Mouse (Mus musculus): ENCODE measurements around the gene Aff1.
A peak's percentile ranks its signal among the peaks of the same experiment; 100 is the strongest.

Gene Aff1

GRCm38 (mm10) chr5:103693041-103693641 is 967 bp downstream of the Aff1 start:
- peak; percentile 33 to 39 for DNase-seq (ENCODE audit: low spot score in 2 of 2)

- DNase-seq (ENCODE audit: low spot score in 2 of 2): no peak
These were observed 1.9 kb downstream of the Aff1 start for GRCm38 (mm10) chr5:103694094-103694493.

DNA sequence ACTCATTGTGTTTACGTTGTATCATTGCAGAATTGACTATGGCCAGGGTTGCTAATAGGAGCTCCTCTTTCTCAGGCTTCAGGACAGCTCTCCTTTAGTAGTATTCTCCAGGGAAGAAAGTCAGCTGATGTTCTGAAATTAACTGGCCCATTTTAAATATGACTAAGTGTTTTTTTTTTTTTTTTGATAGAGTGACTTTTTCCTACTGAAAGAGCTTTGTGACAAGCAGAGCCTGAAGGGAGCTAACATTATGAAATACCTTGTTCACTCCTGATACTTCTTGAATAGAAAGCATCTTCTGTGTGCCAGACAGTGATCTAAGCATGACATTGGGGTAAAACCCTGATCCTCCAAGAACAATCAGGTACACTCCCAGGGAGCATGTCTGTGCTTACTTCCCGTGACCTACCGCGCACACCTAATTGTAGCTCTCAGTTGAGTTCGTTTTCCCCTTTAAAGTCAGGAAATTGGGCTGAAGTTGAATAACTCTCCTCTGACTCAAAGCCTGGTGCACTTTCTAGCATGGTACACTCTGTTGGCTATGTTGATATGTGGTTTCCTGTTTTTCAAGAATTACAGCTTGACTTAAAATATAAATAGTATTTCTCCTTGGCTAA is 5.8 kb downstream of the Aff1 start:
- no peak for DNase-seq (ENCODE audit: low spot score in 2 of 2)

- no peak for DNase-seq (ENCODE audit: low spot score in 2 of 2)
These were observed 6.4 kb downstream of the Aff1 start for GRCm38 (mm10) chr5:103698577-103698976.

GRCm38 (mm10) chr5:103699537-103699936 is 7.4 kb downstream of the Aff1 start:
- no peak for DNase-seq (ENCODE audit: low spot score in 2 of 2)

- no peak for DNase-seq (ENCODE audit: low spot score in 2 of 2)
These were observed 8.5 kb downstream of the Aff1 start for GRCm38 (mm10) chr5:103700661-103701060.

DNA sequence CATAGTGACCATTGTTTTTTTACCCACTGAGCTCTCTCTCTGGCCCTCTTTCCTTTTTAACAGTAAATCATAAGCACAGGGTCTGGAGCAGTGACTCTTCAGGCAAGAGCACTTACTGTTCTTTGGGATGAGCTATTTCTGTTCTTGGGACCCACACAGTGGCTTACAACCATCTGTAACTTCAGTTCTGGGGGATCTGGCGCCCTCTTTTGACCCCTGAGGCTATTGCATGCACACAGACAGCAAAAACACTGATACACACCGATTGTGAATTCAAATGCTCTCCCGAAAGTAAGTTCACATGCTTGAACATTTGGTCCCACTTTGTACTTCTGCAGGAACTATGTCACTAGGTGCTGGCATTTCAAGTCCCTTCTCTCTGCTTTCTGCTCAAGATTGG is 9.3 kb downstream of the Aff1 start:
- DNase-seq (ENCODE audit: low spot score in 2 of 2): no peak

- DNase-seq (ENCODE audit: low spot score in 2 of 2): no peak
These were observed 10.4 kb downstream of the Aff1 start for GRCm38 (mm10) chr5:103702527-103702926.

- DNase-seq (ENCODE audit: low spot score in 2 of 2): no peak
These were observed 13.2 kb downstream of the Aff1 start for GRCm38 (mm10) chr5:103705331-103705730.

- DNase-seq (ENCODE audit: low spot score in 2 of 2): no peak
These were observed 13.7 kb downstream of the Aff1 start for GRCm38 (mm10) chr5:103705874-103706273.

DNA sequence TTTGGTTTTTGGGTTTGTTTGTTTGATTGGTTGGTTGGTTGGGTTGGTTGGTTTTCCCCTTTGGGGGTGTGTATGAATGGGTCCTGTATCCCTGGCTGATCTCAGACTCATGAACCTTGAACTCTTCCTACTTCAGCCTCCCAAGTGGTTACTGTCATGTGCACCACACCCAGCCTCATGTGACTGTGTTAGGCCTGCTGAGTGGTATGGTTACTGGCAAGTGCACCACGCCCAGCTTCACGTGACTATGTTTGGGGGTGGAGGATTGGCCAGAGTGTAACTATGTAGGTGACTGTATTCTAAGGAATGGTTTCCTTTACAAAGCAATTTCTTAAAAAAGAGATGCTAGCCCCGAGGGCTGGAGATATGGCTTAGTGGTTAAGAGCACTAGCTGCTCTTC is 16.9 kb downstream of the Aff1 start:
- DNase-seq (ENCODE audit: low spot score in 2 of 2): no peak

DNA sequence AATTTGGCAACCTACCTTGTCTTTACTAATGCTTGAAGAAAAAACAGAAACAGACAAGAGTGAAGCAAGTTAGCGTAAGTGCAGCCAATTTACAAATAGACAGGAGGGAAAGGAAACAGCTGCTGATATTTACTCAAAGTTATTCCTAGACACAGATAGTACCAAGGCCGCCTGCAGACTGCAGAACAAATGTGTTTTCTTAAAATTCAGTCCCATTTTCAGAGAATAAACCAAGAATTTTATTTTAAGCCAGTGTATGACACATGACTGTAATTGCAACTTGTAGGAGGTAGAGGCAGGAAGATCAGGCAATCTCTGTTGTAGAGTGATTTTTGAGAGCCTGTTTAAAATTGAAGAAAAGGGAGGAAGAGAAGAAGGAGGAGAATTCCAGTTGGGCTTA is 19.7 kb downstream of the Aff1 start:
- DNase-seq (ENCODE audit: low spot score in 2 of 2): no peak

- no peak for DNase-seq (ENCODE audit: low spot score in 2 of 2)
These were observed 21.2 kb downstream of the Aff1 start for GRCm38 (mm10) chr5:103713422-103713821.

- DNase-seq (ENCODE audit: low spot score in 2 of 2): no peak
These were observed 22.8 kb downstream of the Aff1 start for GRCm38 (mm10) chr5:103714943-103715342.

DNA sequence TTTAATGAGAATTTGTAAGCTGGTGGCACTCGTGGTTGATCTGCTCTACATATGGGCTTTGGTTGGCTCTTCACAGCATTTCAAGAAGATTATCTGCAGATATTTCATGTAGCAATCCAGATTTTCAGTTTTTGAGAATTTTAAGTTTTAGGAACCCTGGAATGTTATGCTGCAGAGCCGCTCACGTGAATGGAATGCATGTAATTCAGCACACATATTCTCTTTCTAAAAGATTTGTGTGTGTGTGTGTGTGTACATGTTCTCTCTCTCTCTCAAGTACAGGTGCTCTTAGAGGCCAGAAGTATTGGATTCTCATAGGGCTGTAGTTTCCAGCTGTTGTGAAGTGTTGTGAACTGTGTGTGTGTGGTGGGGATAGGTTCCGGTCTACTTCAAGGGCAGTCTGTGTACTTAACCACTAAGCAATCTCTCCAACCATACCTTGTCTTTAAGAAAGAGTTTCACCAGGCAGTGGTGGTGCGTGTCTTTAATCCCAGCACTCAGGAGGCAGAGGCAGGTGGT is 24.7 kb downstream of the Aff1 start:
- no peak for DNase-seq (ENCODE audit: low spot score in 2 of 2)

DNA sequence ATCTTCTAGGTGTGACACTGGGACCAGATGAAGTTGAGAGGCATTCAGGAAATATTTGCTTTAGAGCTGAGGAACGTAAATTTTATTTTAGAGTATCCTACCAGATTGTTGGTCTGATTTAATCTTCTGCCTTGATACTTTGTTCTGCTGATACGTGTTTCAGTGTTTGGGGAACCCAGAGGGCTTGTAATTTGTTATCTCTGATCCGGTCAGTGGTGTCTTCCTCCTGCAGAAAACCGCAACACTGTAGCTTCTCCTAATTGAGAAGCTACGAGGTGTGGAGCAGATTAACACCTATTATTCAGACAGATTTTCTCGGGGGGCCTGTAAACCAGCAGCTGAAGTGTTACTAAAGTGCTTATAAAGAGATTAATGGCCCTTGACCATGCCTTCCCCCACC is 27.0 kb downstream of the Aff1 start:
- no peak for DNase-seq (ENCODE audit: low spot score in 2 of 2)

DNA sequence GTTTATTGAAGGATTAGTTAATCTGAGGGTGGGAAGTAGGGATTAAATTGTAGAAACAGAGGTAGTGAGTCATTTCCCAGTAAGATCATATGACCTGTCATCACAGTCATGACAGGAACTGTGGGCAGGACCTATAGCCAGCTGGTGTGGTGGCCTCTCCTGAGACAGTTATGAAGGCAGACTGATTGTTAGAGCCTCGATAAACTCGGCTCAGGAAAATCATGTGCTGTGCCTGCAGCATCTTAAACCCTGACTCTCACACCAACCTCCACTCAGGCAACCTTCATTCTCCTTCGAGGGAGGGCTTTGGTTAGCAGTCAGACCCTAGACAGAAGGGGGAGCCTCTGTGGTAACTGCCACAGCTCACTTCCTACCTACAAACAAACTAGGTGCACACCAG is 27.7 kb downstream of the Aff1 start:
- no peak for DNase-seq (ENCODE audit: low spot score in 2 of 2)

DNA sequence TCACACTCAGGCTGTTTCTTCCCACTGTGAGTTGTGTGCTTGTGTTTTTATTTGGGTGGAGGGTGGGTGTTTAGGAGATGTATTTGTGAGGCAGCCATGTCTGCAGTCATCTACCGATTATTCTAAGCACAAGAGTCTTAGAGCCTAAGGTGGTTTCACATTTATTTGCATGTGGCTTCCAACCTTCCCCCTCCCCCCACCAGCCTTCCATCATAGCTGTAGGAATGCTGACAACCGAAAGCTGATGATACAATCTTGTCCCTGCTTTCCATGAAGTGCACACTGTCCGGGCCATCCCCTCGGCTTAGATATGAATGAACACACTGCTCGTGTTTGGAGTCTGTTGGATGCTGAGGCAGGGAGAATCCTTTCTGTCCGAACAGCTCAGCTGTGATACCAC is 28.8 kb downstream of the Aff1 start:
- DNase-seq (ENCODE audit: low spot score in 2 of 2): no peak

GRCm38 (mm10) chr5:103721490-103721889 is 29.3 kb downstream of the Aff1 start:
- no peak for DNase-seq (ENCODE audit: low spot score in 2 of 2)

DNA sequence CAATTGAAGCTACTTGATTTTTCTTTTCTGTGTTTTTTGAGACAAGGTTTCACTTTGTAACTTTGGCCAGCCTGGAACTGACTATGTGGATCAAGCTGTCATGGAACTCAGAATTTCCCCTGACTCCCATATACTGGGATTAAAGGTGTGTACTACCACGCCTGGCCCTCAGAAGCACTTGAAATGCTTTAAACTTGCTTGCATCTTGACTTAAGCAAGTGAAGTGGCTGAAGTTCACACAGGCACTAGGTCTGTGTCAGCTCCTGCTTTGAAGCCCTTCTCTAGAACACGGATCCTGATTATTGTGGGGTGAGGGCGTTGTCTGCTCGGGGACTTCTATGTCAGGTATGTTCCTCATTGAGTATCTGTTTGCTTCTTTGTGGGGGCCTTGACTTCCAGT is 30.5 kb downstream of the Aff1 start:
- DNase-seq (ENCODE audit: low spot score in 2 of 2): no peak

- no peak for DNase-seq (ENCODE audit: low spot score in 2 of 2)
These were observed 32.2 kb downstream of the Aff1 start for GRCm38 (mm10) chr5:103724384-103724783.

- no peak for DNase-seq (ENCODE audit: low spot score in 2 of 2)
These were observed 32.6 kb downstream of the Aff1 start for GRCm38 (mm10) chr5:103724823-103725222.

DNA sequence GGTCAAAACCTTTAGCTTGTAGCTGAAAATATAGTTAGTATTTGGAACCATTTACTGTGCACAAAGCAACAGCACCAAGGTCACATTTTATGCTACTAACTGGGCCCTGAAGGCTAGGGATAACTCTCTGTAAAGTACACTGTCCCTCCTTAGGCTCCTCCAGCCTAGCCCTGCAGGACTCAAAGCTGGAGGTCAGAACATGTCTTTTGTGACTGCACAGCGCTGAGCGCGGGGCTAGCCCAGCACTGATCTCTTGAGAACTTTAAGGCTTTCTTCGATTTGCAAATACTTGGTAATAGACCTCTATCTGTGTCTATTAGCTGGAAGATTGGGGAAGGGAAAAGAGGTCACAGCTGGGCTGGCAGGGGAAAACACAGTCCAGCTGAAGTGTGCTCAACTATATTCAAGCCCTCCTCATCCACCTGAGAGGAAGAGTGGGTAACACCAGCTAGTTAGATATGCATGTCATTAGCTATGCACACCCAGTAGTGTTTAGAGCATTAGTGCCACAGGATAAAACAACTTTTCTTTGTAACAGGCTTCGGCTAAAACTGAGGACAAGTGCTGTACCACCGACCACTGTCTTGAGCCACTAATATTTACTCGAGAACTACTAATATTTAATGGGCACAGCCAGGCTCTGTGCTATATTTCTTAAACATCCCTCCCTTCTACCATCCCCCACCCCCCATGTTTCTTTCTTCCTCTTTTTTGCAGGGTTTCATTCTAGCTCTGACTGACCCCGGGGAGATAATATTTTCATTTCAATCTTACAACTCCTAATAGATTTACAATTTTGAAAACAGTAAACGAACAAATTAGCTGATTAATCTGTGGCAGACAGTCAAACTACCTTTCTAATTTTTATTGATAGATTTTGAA is 33.3 kb downstream of the Aff1 start:
- no peak for DNase-seq (ENCODE audit: low spot score in 2 of 2)

Data from heart, adult 9 months (tissue).